Mouse (Mus musculus): ENCODE results near the gene Srsf1. TPM values are rescaled to one million over a fixed set of nuclear protein-coding genes. Genes with fewer than 3 reads are reported as not detected.

Srsf1 gene
- polyA plus RNA-seq, 1 experiment = 76.5 TPM

DNA sequence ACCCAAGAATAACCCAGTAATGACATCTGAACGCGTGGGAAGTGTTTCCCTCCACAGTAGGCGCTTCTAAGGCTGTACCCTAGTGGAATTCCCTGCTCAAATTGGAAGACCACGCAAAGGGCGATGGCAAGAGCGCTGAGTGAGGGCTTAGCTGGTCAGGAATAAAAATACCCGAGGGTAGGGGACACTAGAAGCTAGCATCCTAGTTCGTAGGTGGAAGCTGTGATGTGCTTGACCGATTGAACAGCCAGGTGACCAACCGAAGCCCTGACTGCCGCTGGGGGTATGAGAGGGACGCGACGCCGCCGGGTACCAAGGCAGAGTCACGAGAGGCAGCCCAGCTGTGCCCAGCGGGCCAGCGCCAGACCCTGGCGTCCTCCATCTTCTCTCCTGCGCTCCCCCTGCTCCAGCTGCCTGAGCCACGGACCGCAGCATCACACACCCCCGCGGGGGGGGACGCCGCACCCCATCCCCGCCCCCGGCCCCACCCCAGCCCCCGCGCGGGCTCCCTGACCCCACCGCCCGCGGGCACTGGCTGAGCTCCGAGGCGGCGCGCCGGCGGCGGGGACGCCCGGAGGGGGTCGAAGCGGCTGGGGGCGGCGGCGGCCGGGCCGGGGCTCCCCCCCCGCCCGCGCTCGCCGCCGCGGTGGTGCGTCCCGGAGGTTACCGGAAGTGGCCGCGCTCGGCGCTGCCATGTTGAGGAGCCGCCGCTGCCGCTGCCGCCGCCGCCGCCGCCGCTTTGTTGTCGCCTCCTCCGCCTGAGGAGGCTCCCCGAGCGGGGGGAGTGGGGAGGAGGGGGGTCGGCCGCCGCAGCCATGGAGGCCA is 20.6 kb downstream of the Srsf1 start, which contains the start of gene Vezf1:
Vezf1 (plus strand) TSS at position 694 of the 825 bp plus-strand sequence.
- H3K4me1 ChIP-seq (ENCODE audit: control insufficient read depth, insufficient read depth, low read length) = peaks cover 21% of the 10 kb centered on the region
- TF ChIP-seq CTCF (IDR thresholded peaks at IDR 0.05; ENCODE audit: insufficient read depth, low read length) (no peak), POLR2A (IDR thresholded peaks at IDR 0.05; ENCODE audit: borderline replicate concordance, extremely low read depth, low read depth, low read length) (peak; percentile 81; the same call in 1 of the 2 replicates)
- 1% methylated on average over 45 of the region's 81 CpGs for WGBS

DNA sequence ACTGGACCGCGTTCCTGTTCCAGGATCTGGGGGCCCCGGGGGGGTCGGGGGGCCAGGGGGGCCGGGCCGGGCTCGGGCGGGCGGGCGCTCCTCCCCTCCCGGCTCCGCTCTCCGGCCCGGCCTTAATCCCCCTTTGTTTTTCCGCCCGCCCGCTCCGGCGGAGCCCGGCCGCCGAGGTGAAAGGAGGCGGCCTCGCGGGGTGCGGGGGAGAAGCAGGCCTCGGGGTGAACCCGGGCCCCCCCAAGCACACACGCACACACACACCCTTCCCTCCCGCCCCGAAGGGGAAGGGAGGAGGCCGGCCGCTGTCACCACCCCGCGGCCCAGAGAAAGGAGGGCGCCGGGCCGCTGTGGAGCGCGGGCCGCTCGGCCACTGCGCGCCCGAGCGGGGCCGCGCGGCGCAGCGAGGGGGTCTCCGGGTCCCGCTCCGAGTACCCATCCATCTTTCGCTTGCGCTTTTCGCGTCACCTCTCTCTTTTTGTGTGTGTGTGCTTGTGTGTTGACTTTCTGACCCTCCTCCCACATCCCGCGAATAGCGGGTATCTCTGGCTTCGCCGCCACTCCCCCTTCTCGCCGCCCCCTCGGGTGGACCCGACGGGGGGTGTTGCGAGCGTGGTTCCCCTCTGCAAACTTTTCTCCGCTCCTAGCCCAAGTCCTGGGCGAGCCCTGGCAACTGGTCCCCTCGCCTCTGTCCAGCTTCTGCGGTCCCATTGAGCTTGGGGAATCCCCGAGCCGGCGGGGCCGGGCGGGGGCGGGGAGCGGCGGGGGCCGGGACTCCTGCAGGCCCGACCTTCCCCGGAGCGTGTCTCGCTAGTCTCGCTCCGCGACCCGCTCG is 21.5 kb downstream of the Srsf1 start:
- WGBS = under 1% methylated on average over 90 of the region's 92 CpGs

More for the DNA sequence above, 20.6 kb downstream of the Srsf1 start, which contains the start of gene Vezf1:
- peak; percentile 76 for DNase-seq
- H3K4me3 ChIP-seq (replicated peaks; ENCODE audit: extremely low read depth, low read depth, low read length) = peak within 1 kb of the TSS; percentile 82

DNA sequence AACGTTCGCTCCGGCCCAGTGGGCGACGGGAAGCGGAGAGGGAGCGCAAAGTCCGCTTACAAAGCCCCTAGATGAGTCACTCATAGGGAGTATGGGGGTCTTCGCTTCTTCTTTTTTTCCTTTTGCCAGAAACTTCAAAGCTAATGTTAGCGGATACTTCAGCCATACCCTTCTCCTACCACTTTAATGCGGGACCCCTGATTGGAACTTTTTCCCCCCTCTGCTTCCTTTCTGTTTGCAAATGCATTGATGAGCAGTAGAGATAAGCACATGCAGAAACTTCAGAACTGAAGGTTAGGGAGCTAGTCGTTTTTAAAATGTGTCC is 22.0 kb downstream of the Srsf1 start:
- no peak for DNase-seq
- Histone ChIP-seq H3K4me1 (ENCODE audit: control insufficient read depth, insufficient read depth, low read length) (peaks cover 28% of the 10 kb centered on the region), H3K4me3 (replicated peaks; ENCODE audit: extremely low read depth, low read depth, low read length) (peak overlapping the region; percentile 82)
- TF ChIP-seq CTCF (IDR thresholded peaks at IDR 0.05; ENCODE audit: insufficient read depth, low read length) (no peak), POLR2A (IDR thresholded peaks at IDR 0.05; ENCODE audit: borderline replicate concordance, extremely low read depth, low read depth, low read length) (no peak)
- WGBS = 0% methylated on average over 12 of the region's 12 CpGs

More for the DNA sequence above, 21.5 kb downstream of the Srsf1 start:
- peak; percentile 74 for DNase-seq
- H3K4me1 ChIP-seq (ENCODE audit: control insufficient read depth, insufficient read depth, low read length) = peaks cover 25% of the 10 kb centered on the region
- TF ChIP-seq CTCF (IDR thresholded peaks at IDR 0.05; ENCODE audit: insufficient read depth, low read length) (no peak), POLR2A (IDR thresholded peaks at IDR 0.05; ENCODE audit: borderline replicate concordance, extremely low read depth, low read depth, low read length) (no peak)
- peak overlapping the region; percentile 82 for H3K4me3 ChIP-seq (replicated peaks; ENCODE audit: extremely low read depth, low read depth, low read length)

DNA sequence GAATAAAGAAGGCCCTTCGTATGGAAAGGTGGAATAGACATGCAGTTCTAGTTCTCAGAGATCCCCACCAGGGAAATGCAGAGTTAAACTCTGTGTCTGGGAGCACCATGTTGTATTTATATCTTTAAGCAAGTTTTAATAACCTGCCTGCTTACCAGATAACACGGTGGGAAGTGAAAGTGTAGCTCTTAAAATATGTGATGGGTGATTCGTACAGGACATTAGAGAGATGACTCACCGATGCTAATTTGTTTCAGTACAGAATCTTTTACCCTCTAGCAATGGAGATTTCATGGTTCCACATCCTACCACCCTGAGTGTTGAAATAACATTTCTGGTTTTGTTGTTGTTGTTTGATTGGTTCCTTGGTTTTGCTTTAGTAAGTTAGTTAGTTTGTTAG is 23.2 kb downstream of the Srsf1 start:
- no peak for DNase-seq
- no peak overlapping the region for H3K4me3 ChIP-seq (replicated peaks; ENCODE audit: extremely low read depth, low read depth, low read length)
- 19% methylated on average over 4 of the region's 4 CpGs for WGBS
- peaks cover 30% of the 10 kb centered on the region for H3K4me1 ChIP-seq (ENCODE audit: control insufficient read depth, insufficient read depth, low read length)
- TF ChIP-seq POLR2A (IDR thresholded peaks at IDR 0.05; ENCODE audit: borderline replicate concordance, extremely low read depth, low read depth, low read length) (no peak), CTCF (IDR thresholded peaks at IDR 0.05; ENCODE audit: insufficient read depth, low read length) (no peak)

DNA sequence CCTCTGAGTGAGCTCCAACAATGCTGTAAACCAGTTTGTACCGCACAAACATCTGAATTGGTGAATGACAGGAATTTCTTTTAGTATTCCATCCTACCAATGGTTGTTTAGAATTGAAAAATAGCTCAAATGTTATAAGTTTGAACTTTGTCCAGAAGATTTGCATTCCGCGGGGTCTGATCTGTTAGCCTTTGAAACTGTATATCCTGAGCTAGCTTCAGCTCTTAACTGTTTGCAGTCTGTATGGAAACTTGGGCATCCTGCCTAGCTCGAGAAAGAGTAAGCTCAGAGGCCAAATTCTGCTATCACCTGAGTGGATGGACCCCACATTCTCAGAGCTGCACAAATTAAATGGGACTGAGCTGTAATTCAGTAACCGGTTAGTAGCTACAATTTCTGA is 23.9 kb downstream of the Srsf1 start:
- DNase-seq = no peak
- no peak overlapping the region for H3K4me3 ChIP-seq (replicated peaks; ENCODE audit: extremely low read depth, low read depth, low read length)
- H3K4me1 ChIP-seq (ENCODE audit: control insufficient read depth, insufficient read depth, low read length) = peaks cover 30% of the 10 kb centered on the region
- no peak for TF ChIP-seq CTCF (IDR thresholded peaks at IDR 0.05; ENCODE audit: insufficient read depth, low read length)
- WGBS = 41% methylated on average over 5 of the region's 5 CpGs

DNA sequence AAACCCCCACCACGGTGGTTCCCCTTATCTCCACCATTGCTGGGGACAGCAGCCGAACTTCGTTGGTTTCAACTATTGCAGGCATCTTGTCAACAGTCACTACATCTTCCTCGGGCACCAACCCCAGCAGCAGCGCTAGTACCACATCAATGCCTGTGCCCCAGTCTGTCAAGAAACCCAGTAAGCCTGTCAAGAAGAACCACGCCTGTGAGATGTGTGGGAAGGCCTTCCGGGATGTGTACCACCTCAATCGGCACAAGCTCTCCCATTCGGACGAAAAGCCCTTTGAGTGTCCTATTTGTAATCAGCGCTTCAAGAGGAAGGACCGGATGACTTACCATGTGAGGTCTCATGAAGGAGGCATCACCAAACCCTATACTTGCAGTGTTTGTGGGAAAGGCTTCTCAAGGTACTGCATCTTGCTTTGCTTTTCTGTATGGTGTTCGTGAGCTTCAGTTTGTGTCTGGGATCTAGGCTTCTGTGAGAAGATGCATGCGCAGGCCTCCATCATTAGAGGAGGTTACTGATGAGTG is 26.2 kb downstream of the Srsf1 start:
- DNase-seq = no peak
- Histone ChIP-seq H3K4me3 (replicated peaks; ENCODE audit: extremely low read depth, low read depth, low read length) (no peak overlapping the region), H3K4me1 (ENCODE audit: control insufficient read depth, insufficient read depth, low read length) (peaks cover 27% of the 10 kb centered on the region)
- TF ChIP-seq CTCF (IDR thresholded peaks at IDR 0.05; ENCODE audit: insufficient read depth, low read length) = no peak
- TF ChIP-seq POLR2A (IDR thresholded peaks at IDR 0.05; ENCODE audit: borderline replicate concordance, extremely low read depth, low read depth, low read length) = no peak
- WGBS = 65% methylated on average over 14 of the region's 14 CpGs

DNA sequence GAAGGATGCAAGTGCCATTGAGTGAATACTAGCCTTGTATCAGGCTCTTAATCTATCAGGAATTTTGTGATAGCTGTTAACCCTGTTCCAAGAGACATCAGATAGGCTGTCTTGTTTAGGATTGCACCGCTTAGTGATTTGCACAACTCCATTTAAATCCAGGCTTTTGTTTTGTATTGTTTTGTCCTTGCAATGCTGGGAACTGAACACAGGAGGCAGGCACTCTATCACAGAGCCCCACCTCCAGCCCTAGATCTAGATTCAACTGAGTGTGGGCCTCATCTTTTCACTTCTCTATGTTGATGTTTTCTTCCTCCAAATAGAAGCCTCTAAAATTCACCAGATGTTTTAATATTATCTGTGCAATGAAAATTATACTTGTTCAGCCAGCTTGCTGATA is 28.5 kb downstream of the Srsf1 start:
- Histone ChIP-seq H3K4me1 (ENCODE audit: control insufficient read depth, insufficient read depth, low read length) (peaks cover 19% of the 10 kb centered on the region), H3K4me3 (replicated peaks; ENCODE audit: extremely low read depth, low read depth, low read length) (no peak overlapping the region)
- DNase-seq = no peak
- no peak for TF ChIP-seq POLR2A (IDR thresholded peaks at IDR 0.05; ENCODE audit: borderline replicate concordance, extremely low read depth, low read depth, low read length)
- no peak for TF ChIP-seq CTCF (IDR thresholded peaks at IDR 0.05; ENCODE audit: insufficient read depth, low read length)
- WGBS = 49% methylated on average over 1 of the region's 1 CpGs

DNA sequence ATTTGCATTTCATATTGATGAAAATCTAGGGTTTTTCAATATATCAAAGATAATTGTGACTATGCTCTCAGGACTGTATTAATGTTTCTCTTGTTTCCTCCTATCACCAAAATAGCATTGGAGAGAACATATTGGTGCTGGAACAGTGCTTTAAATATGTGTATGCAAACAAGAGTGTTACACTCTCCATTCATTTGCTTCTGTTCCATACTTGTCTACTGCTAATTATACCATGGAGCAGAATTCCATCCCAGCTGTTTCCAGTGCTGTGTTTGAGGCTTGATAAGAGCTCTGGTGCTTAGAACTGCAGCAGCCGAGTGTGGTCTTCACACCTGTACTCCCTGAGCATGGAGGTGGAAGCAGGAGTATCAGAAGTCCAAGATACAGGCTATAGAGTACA is 29.2 kb downstream of the Srsf1 start:
- no peak for DNase-seq
- TF ChIP-seq CTCF (IDR thresholded peaks at IDR 0.05; ENCODE audit: insufficient read depth, low read length) (no peak), POLR2A (IDR thresholded peaks at IDR 0.05; ENCODE audit: borderline replicate concordance, extremely low read depth, low read depth, low read length) (no peak)
- Histone ChIP-seq H3K4me3 (replicated peaks; ENCODE audit: extremely low read depth, low read depth, low read length) (no peak overlapping the region), H3K4me1 (ENCODE audit: control insufficient read depth, insufficient read depth, low read length) (peaks cover 13% of the 10 kb centered on the region)
- WGBS = 59% methylated on average over 1 of the region's 1 CpGs

DNA sequence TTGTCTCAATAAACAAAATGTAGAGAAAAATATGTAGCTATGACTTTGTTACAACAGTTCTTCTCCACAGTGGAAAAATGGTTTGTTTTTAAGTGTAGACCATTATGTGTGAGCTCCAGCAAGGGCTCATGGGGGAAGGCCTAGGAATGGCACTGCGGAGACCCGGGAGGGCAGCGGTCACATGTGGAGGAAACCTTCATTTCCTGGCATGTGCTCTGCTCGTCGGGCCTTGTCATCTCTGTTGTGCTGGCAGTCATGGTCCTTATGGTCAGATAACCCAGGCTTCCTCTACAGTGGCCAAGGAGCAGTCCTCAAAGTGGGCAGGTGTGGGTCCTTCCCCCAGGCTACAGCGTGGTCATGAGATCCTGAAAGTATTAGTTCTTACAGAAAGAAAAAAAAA is 36.5 kb downstream of the Srsf1 start:
- WGBS = 34% methylated on average over 6 of the region's 6 CpGs

More for the DNA sequence above, 36.5 kb downstream of the Srsf1 start:
- Histone ChIP-seq H3K4me3 (replicated peaks; ENCODE audit: extremely low read depth, low read depth, low read length) (no peak overlapping the region), H3K4me1 (ENCODE audit: control insufficient read depth, insufficient read depth, low read length) (no peaks in the 10 kb centered on the region)
- no peak for TF ChIP-seq CTCF (IDR thresholded peaks at IDR 0.05; ENCODE audit: insufficient read depth, low read length)
- TF ChIP-seq POLR2A (IDR thresholded peaks at IDR 0.05; ENCODE audit: borderline replicate concordance, extremely low read depth, low read depth, low read length) = no peak
- DNase-seq = no peak
